Mouse (Mus musculus): Measurements from ENCODE around the gene Tdrd9.
"Not testable (repeated sequence)": the region's sequence is repeated elsewhere in the genome, so short reads cannot be mapped to it uniquely, and the experiment has no call there.

The Tdrd9 gene

GRCm38 (mm10) chr12:111971231-111971686 lies at the start of gene Tdrd9:
Gene Tdrd9 (plus strand): TSS chr12:111971559.
- no peak for DNase-seq (ENCODE audit: low spot score)

- no peak for DNase-seq (ENCODE audit: low spot score)
These were observed 48.2 kb upstream of the Tdrd9 start for GRCm38 (mm10) chr12:111923117-111923516.

GRCm38 (mm10) chr12:111927338-111927737 lies 44.0 kb upstream of the Tdrd9 start:
- no peak for DNase-seq (ENCODE audit: low spot score)

- no peak for DNase-seq (ENCODE audit: low spot score)
These were observed 42.9 kb upstream of the Tdrd9 start for GRCm38 (mm10) chr12:111928411-111928966.

- no peak for DNase-seq (ENCODE audit: low spot score)
These were observed 39.8 kb upstream of the Tdrd9 start for GRCm38 (mm10) chr12:111931411-111932025.

GRCm38 (mm10) chr12:111932513-111932912 lies 38.8 kb upstream of the Tdrd9 start:
- DNase-seq (ENCODE audit: low spot score): no peak

- no peak for DNase-seq (ENCODE audit: low spot score)
These were observed 38.2 kb upstream of the Tdrd9 start for GRCm38 (mm10) chr12:111933032-111933704.

GRCm38 (mm10) chr12:111933971-111934370 lies 37.4 kb upstream of the Tdrd9 start:
- DNase-seq (ENCODE audit: low spot score): no peak

GRCm38 (mm10) chr12:111936706-111937550 lies 34.4 kb upstream of the Tdrd9 start:
- DNase-seq (ENCODE audit: low spot score): peak; percentile 80

- DNase-seq (ENCODE audit: low spot score): no peak
These were observed 32.7 kb upstream of the Tdrd9 start for GRCm38 (mm10) chr12:111938623-111939177.

- no peak for DNase-seq (ENCODE audit: low spot score)
These were observed 27.8 kb upstream of the Tdrd9 start for GRCm38 (mm10) chr12:111943421-111944064.

GRCm38 (mm10) chr12:111944065-111944987 lies 27.0 kb upstream of the Tdrd9 start:
- not testable (repeated sequence) for DNase-seq (ENCODE audit: low spot score)

GRCm38 (mm10) chr12:111945115-111945514 lies 26.2 kb upstream of the Tdrd9 start:
- DNase-seq (ENCODE audit: low spot score): no peak

GRCm38 (mm10) chr12:111945765-111946655 lies 25.3 kb upstream of the Tdrd9 start:
- DNase-seq (ENCODE audit: low spot score): not testable (repeated sequence)

GRCm38 (mm10) chr12:111946716-111947115 lies 24.6 kb upstream of the Tdrd9 start:
- no peak for DNase-seq (ENCODE audit: low spot score)

GRCm38 (mm10) chr12:111950486-111950885 lies 20.9 kb upstream of the Tdrd9 start:
- no peak for DNase-seq (ENCODE audit: low spot score)

- DNase-seq (ENCODE audit: low spot score): no peak
These were observed 19.7 kb upstream of the Tdrd9 start for GRCm38 (mm10) chr12:111951701-111952100.

- no peak for DNase-seq (ENCODE audit: low spot score)
These were observed 15.2 kb upstream of the Tdrd9 start for GRCm38 (mm10) chr12:111956173-111956572.

GRCm38 (mm10) chr12:111958101-111958865 lies 13.1 kb upstream of the Tdrd9 start:
- DNase-seq (ENCODE audit: low spot score): peak; percentile 68
